Mouse (Mus musculus): Measurements from ENCODE around the gene U2af1.

- TF ChIP-seq CTCF (IDR thresholded peaks at IDR 0.05; ENCODE audit: borderline replicate concordance, insufficient read depth, low read length) (no peak), POLR2A (IDR thresholded peaks at IDR 0.05; ENCODE audit: low read depth, low read length) (no peak)
These were observed 36.3 kb upstream of the U2af1 start for GRCm38 (mm10) chr17:31694949-31695348.
